Mouse (Mus musculus): ENCODE results near the gene Rgs3. TPM values are rescaled to one million over a fixed set of nuclear protein-coding genes. Genes with fewer than 3 reads are reported as not detected.
A peak's percentile ranks its signal among the peaks of the same experiment; 100 is the strongest.

The Rgs3 gene
- total RNA-seq, 2 experiments from 2014 or later, result 22.2 to 27.2 TPM

- intact Hi-C loops (cut with DNase I), result no loop called here
These were observed 34.8 kb downstream of the Rgs3 start for GRCm38 (mm10) chr4:62594442-62594841.

GRCm38 (mm10) chr4:62596051-62596450, 36.4 kb downstream of the Rgs3 start:
- intact Hi-C loops (cut with DNase I), result no loop called here
- no peak for DNase-seq (ENCODE audit: low spot score in 2 of 2)

More at GRCm38 (mm10) chr4:62594442-62594841, 34.8 kb downstream of the Rgs3 start:
- DNase-seq (ENCODE audit: low spot score in 2 of 2), result no peak

GRCm38 (mm10) chr4:62600549-62600948, 40.9 kb downstream of the Rgs3 start:
- DNase-seq (ENCODE audit: low spot score in 2 of 2), result no peak
- intact Hi-C loops (cut with DNase I), result no loop called here

GRCm38 (mm10) chr4:62603607-62604006, 44.0 kb downstream of the Rgs3 start:
- no peak for DNase-seq (ENCODE audit: low spot score in 2 of 2)
- intact Hi-C loops (cut with DNase I), result no loop called here

GRCm38 (mm10) chr4:62604094-62604493, 44.4 kb downstream of the Rgs3 start:
- DNase-seq (ENCODE audit: low spot score in 2 of 2), result no peak
- intact Hi-C loops (cut with DNase I), result no loop called here

- DNase-seq (ENCODE audit: low spot score in 2 of 2), result no peak
- intact Hi-C loops (cut with DNase I), result no loop called here
These were observed 46.4 kb downstream of the Rgs3 start for GRCm38 (mm10) chr4:62605856-62606541.

- no peak for DNase-seq (ENCODE audit: low spot score in 2 of 2)
- intact Hi-C loops (cut with DNase I), result no loop called here
These were observed 46.9 kb downstream of the Rgs3 start for GRCm38 (mm10) chr4:62606542-62606882.

- intact Hi-C loops (cut with DNase I), result no loop called here
- no peak for DNase-seq (ENCODE audit: low spot score in 2 of 2)
These were observed 47.3 kb downstream of the Rgs3 start for GRCm38 (mm10) chr4:62606905-62607304.

GRCm38 (mm10) chr4:62607345-62607744, 47.7 kb downstream of the Rgs3 start:
- intact Hi-C loops (cut with DNase I), result no loop called here
- no peak for DNase-seq (ENCODE audit: low spot score in 2 of 2)

- intact Hi-C loops (cut with DNase I), result no loop called here
- no peak for DNase-seq (ENCODE audit: low spot score in 2 of 2)
These were observed 48.2 kb downstream of the Rgs3 start for GRCm38 (mm10) chr4:62607805-62608204.

- no peak for DNase-seq (ENCODE audit: low spot score in 2 of 2)
- intact Hi-C loops (cut with DNase I), result no loop called here
These were observed 49.7 kb downstream of the Rgs3 start for GRCm38 (mm10) chr4:62609333-62609732.

- DNase-seq (ENCODE audit: low spot score in 2 of 2), result no peak
- intact Hi-C loops (cut with DNase I), result no loop called here
These were observed 50.6 kb downstream of the Rgs3 start for GRCm38 (mm10) chr4:62610142-62610675.

GRCm38 (mm10) chr4:62612601-62613501, 53.2 kb downstream of the Rgs3 start:
- intact Hi-C loops (cut with DNase I), result no loop called here
- peak; percentile 73 to 84 for DNase-seq (ENCODE audit: low spot score in 2 of 2)

- no peak for DNase-seq (ENCODE audit: low spot score in 2 of 2)
- intact Hi-C loops (cut with DNase I), result no loop called here
These were observed 54.2 kb downstream of the Rgs3 start for GRCm38 (mm10) chr4:62613646-62614365.

- intact Hi-C loops (cut with DNase I), result no loop called here
- DNase-seq (ENCODE audit: low spot score in 2 of 2), result no peak
These were observed 58.3 kb downstream of the Rgs3 start for GRCm38 (mm10) chr4:62617856-62618440.

GRCm38 (mm10) chr4:62619232-62619964, 59.8 kb downstream of the Rgs3 start:
- intact Hi-C loops (cut with DNase I), result no loop called here
- peak; percentile 29 to 40 for DNase-seq (ENCODE audit: low spot score in 2 of 2)

- DNase-seq (ENCODE audit: low spot score in 2 of 2), result no peak
- intact Hi-C loops (cut with DNase I), result no loop called here
These were observed 60.3 kb downstream of the Rgs3 start for GRCm38 (mm10) chr4:62619965-62620244.

- DNase-seq (ENCODE audit: low spot score in 2 of 2), result no peak
- intact Hi-C loops (cut with DNase I), result no loop called here
These were observed 61.5 kb downstream of the Rgs3 start for GRCm38 (mm10) chr4:62621151-62621550.
